Mouse (Mus musculus): Measurements from ENCODE around the gene Uba1.

GRCm38 (mm10) chrX:20608500-20608899, 49.6 kb upstream of the Uba1 start:
- no peak for TF ChIP-seq USF2 (conservative IDR thresholded peaks at IDR 0.05; ENCODE audit: low read depth, low read length)
- no peak for TF ChIP-seq POLR2A (IDR thresholded peaks at IDR 0.05; ENCODE audit: low read depth, low read length)
- TF ChIP-seq CTCF (conservative IDR thresholded peaks at IDR 0.05 in 1 of 2, IDR thresholded peaks at IDR 0.05 in 1 of 2; ENCODE audit: low read depth in 2 of 2, low read length in 2 of 2): no peak
- no peak for TF ChIP-seq MAZ (IDR thresholded peaks at IDR 0.05; ENCODE audit: low read depth, low read length)
- no peak for TF ChIP-seq ZKSCAN1 (IDR thresholded peaks at IDR 0.05; ENCODE audit: borderline replicate concordance, low read depth, low read length)
- TF ChIP-seq MAX (IDR thresholded peaks at IDR 0.05; ENCODE audit: low read length): no peak
- no peak for TF ChIP-seq ZMIZ1 (IDR thresholded peaks at IDR 0.05; ENCODE audit: low read depth, low read length)
- no peak for TF ChIP-seq TCF12 (IDR thresholded peaks at IDR 0.05; ENCODE audit: low read depth, low read length)

All from CH12.LX (cell line).